Mouse (Mus musculus) brain, embryonic 18.5 days (tissue): Measurements from ENCODE around the gene Insrr.
"Not testable (repeated sequence)": the region's sequence is repeated elsewhere in the genome, so short reads cannot be mapped to it uniquely, and the experiment has no call there.

Experiments used
- DNase-seq: peaks from one replicate; pipeline ENCODE4 v3.0.0-alpha.2; 2012; ENCODE audit warnings: low read depth, low spot score

Insrr gene

GRCm38 (mm10) chr3:87778283-87778682 lies 18.5 kb upstream of the Insrr start:
- DNase-seq, result no peak

GRCm38 (mm10) chr3:87779086-87779485 lies 17.7 kb upstream of the Insrr start:
- DNase-seq, result no peak

- no peak for DNase-seq
Measured at GRCm38 (mm10) chr3:87783282-87784023, 13.3 kb upstream of the Insrr start.

- DNase-seq, result no peak
Measured at GRCm38 (mm10) chr3:87785156-87785555, 11.6 kb upstream of the Insrr start.

- no peak for DNase-seq
Measured at GRCm38 (mm10) chr3:87785626-87786214, 11.0 kb upstream of the Insrr start.

- no peak for DNase-seq
Measured at GRCm38 (mm10) chr3:87789248-87789647, 7.5 kb upstream of the Insrr start.

- no peak for DNase-seq
Measured at GRCm38 (mm10) chr3:87789768-87790167, 7.0 kb upstream of the Insrr start.

GRCm38 (mm10) chr3:87794922-87795325 lies 1.8 kb upstream of the Insrr start, which contains the start of gene Ntrk1:
Gene Ntrk1, minus strand, starts transcription at chr3:87795162.
- no peak for DNase-seq

- no peak for DNase-seq
Measured at GRCm38 (mm10) chr3:87795336-87796277, 1.1 kb upstream of the Insrr start.

GRCm38 (mm10) chr3:87801681-87802080 lies 4.9 kb downstream of the Insrr start:
- DNase-seq, result no peak

- no peak for DNase-seq
Measured at GRCm38 (mm10) chr3:87804038-87804677, 7.4 kb downstream of the Insrr start.

- no peak for DNase-seq
Measured at GRCm38 (mm10) chr3:87809322-87809962, 12.7 kb downstream of the Insrr start.

- DNase-seq, result no peak
Measured at GRCm38 (mm10) chr3:87811297-87811696, 14.5 kb downstream of the Insrr start.

- DNase-seq, result no peak
Measured at GRCm38 (mm10) chr3:87812413-87812812, 15.7 kb downstream of the Insrr start.

- DNase-seq, result no peak
Measured at GRCm38 (mm10) chr3:87812873-87813272, 16.1 kb downstream of the Insrr start.

- DNase-seq, result no peak
Measured at GRCm38 (mm10) chr3:87816166-87816565, 19.4 kb downstream of the Insrr start.

GRCm38 (mm10) chr3:87816646-87817093 lies 19.9 kb downstream of the Insrr start:
- DNase-seq, result no peak

GRCm38 (mm10) chr3:87818226-87818625 lies 21.5 kb downstream of the Insrr start:
- DNase-seq, result no peak

- DNase-seq, result not testable (repeated sequence)
Measured at GRCm38 (mm10) chr3:87824206-87824605, 27.5 kb downstream of the Insrr start, which contains the start of gene Pear1. Gene Pear1, minus strand, starts transcription at chr3:87824306.

- no peak for DNase-seq
Measured at GRCm38 (mm10) chr3:87828435-87828834, 31.7 kb downstream of the Insrr start.

GRCm38 (mm10) chr3:87829025-87829424 lies 32.3 kb downstream of the Insrr start:
- no peak for DNase-seq
